Mouse (Mus musculus): ENCODE results near the gene Dnajb14.
"Not testable (repeated sequence)": the region's sequence is repeated elsewhere in the genome, so short reads cannot be mapped to it uniquely, and the experiment has no call there.

Dnajb14 gene

GRCm38 (mm10) chr3:137917694-137918171 is 50.3 kb downstream of the Dnajb14 start:
- no peak for DNase-seq (ENCODE audit: low spot score in 2 of 2)

GRCm38 (mm10) chr3:137918172-137918931 is 50.9 kb downstream of the Dnajb14 start, which contains the start of gene Lamtor3:
TSS of gene Lamtor3 (plus strand) at chr3:137918506.
- DNase-seq (ENCODE audit: low spot score in 2 of 2): peak; percentile 86 to 88

DNA sequence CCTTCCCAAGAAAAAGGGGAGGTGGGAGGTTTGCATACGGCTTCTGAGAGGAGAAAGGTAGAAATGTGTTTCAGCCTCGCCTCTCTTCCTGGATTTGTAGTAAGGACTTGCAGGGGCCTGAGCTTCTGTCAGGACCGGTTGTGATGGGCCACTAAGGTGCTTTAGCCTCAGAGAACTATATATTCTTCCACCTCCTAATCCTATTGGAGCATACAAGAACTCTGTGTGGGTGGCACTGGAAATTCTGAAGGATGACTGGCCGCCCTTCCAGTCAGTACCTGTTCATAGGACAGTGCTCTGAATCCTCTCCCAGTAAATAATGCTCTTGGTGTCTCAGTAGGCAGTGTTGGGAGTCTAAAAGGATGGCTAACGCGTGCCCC is 51.4 kb downstream of the Dnajb14 start:
- no peak for DNase-seq (ENCODE audit: low spot score in 2 of 2)

DNA sequence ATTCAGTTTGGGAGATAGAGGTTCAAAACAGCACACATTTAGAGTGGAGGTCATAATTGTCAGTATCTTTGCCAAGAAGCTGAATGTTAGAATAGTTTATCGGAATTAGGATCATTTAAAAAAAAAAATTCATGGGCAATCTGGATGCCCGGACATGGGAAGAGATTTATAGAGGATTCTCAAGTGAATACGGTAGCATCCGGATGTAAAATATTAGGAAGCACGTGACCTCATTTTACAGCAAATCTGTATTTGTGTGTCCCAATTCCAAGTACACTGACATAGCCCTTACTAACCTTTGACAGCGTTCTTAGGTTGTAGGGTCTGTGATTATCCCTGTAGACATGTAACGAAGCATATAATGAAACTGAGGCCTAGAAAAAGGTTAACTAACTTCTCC is 51.9 kb downstream of the Dnajb14 start:
- no peak for DNase-seq (ENCODE audit: low spot score in 2 of 2)

DNA sequence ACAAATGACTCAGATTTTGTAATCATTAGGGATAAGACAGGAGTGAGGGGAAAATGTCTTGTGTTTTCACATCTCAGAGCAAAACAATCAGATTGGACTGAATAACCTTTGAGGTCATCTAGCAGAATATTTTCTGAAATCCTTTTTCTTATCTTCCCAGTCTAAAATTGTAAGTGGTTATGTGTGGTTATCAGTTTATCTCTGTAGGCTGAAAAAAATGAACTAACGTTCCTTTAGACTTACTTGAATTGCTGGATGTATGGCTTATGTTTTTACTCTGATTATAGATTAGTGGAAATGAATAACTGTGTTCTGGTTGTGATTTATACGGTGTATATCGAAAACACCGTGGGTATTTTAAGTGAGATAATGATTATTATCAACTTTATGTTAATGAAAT is 53.1 kb downstream of the Dnajb14 start:
- DNase-seq (ENCODE audit: low spot score in 2 of 2): no peak

DNA sequence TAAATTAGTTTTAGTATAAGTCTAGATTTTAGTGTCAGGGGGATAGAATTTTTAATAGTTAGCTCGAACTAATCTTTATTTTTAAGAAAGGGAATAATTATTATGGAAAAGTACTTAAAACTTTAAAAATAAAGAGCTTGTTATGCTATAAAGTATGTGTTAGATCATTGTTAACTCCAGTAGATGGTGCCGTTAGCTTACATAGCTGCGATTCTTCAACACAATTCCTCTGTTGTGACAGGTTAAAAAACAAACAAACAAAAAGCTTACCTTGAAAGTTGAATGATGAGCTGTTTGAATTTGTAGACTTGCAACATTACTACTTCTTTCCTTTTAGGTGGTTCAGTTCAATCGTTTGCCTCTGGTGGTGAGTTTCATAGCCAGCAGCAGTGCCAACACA is 59.5 kb downstream of the Dnajb14 start:
- no peak for DNase-seq (ENCODE audit: low spot score in 2 of 2)

GRCm38 (mm10) chr3:137929940-137930339 is 62.5 kb downstream of the Dnajb14 start:
- no peak for DNase-seq (ENCODE audit: low spot score in 2 of 2)

DNA sequence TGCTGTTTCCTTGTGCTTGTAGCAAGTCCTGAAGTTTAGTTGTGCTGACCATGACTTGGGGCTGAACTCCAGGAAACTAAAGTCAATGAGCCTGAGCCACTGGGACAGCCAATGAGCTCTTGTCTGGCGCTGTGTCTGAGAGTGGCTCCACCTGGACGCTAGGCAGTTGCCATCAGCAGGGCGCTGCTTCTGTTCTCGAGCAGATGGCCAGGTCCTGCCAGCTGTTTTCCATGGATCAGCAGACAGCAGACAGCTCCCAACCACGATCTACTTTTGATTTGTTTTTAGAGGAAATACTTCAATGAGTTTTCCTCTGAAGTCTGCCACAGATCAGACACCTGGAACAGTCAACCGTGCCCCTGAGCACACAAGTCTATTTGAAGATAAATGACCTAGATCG is 65.3 kb downstream of the Dnajb14 start:
- no peak for DNase-seq (ENCODE audit: low spot score in 2 of 2)

- no peak for DNase-seq (ENCODE audit: low spot score in 2 of 2)
These were observed 66.5 kb downstream of the Dnajb14 start for GRCm38 (mm10) chr3:137933986-137934385.

DNA sequence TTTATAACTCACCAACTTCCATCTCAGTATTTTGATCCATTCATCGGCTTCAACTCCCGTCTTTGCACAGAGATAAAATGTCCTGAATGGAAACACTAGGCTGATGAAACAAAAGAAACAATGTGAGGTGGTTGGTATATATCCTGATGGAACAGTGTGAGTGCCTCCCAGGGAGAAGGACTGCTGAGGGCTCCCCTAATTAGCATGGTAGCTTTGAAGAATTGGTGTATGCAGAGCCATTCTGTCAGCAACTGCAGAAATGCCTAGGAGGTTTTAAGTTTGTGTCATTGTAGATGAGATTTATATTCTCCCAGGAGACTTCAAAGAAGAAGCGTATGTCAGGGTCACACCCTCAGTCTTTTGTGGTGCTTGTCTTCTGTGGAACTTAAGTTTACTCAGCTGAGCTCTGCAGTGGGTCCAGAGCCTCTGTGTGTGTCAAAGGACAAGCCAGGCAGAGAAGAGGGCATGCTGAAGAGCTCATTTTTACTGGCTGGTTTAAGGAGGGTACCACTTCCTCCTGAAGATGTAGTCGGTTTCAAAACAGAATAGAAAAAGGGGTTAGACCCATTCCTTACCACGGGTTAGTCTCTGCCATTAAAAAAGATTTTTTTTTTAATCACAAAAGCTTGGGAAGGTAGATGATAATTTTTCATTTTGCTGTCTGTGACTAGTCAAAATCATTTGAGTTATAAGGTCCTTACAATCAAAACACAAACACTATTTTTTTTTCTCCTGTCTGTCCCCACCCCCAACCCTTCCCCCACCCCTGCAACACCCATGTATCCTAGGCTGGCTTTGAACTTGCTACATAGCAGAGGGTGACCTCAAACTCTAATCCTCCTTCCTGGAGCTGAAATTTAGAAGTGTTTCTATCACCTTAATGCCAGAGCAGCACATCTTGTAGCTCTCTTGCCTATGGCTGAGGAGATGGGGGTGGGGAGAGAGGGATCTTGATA is 68.4 kb downstream of the Dnajb14 start:
- DNase-seq (ENCODE audit: low spot score in 2 of 2): no peak

DNA sequence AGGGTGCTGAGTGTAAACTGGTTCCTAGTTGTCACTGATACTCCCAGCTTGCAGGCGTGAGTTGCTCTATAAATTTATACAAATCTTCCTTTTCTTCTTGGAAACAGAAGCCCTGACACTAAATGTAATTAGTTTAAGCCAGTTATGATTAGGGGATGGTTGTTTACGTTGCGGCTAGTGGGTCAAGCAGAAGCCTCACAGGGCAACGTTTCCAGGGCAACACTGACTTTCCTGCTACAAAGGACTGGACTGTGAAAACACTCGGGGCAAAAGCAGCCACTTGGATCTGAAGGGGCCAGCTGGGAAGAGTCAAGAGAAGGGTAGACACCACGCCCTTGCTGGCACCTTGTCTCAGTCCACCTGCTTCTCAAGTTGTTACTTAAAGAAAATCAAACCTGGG is 69.1 kb downstream of the Dnajb14 start:
- DNase-seq (ENCODE audit: low spot score in 2 of 2): no peak

DNA sequence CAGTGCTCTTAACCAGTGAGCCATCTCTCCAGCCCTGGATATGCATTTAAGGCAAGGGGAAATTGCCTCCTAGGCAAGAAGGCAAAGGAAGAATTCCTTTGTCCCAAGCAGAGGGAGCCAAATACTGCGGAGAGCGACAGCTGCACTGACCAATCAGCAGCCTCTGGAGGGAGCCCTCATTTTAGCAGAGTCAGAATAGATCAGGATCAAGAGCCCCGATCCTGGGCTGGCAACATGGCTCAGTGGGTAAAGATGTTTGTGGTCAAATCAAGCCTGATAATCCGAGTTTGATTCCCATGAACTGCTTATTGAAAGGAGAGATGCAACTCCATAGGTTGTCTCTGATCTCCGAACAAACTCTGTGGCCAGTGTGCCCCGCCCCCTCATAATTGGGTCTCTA is 71.1 kb downstream of the Dnajb14 start:
- DNase-seq (ENCODE audit: low spot score in 2 of 2): peak; percentile 25 to 28

GRCm38 (mm10) chr3:137940757-137941156 is 73.3 kb downstream of the Dnajb14 start:
- DNase-seq (ENCODE audit: low spot score in 2 of 2): peak; percentile 71 to 79

DNA sequence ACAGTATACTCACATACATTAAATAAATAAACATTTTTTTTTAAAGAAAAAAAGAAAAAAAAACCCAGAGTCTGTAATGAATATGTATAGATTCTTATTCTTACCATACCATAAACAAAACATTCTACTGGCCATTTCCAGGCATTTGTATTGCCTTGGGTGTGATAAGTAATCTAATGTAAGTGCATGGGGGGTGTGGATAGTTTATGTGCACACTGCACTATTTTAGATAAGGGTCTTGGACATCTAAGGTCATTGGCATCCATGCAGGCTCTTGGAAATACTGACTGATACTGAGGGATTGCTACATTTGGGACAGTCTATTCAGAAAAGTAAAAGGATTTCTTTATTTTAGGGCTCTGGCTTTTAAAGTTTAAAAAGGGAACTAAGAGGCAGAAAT is 74.1 kb downstream of the Dnajb14 start:
- no peak for DNase-seq (ENCODE audit: low spot score in 2 of 2)

GRCm38 (mm10) chr3:137942098-137942622 is 74.7 kb downstream of the Dnajb14 start:
- DNase-seq (ENCODE audit: low spot score in 2 of 2): no peak

- no peak for DNase-seq (ENCODE audit: low spot score in 2 of 2)
These were observed 76.3 kb downstream of the Dnajb14 start for GRCm38 (mm10) chr3:137943737-137944154.

DNA sequence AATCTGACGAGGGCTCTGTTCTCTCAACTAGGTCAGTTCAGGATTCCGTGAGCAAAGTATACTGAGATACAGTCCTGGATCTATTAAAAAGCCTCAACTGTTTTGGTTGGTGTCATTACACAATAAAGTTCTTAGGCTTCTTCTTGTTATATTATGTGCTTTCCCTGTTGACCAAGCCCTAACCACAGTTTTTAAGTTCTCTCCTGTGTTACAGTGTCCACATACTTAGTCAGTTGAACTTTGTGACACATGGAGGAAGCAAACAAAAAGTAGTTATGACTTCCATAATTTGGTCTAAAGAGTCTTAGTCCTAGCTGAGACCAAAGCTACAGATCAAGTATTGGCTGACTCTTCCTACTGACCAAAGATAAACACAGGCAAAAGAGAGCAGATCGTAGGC is 79.4 kb downstream of the Dnajb14 start:
- DNase-seq (ENCODE audit: low spot score in 2 of 2): no peak

DNA sequence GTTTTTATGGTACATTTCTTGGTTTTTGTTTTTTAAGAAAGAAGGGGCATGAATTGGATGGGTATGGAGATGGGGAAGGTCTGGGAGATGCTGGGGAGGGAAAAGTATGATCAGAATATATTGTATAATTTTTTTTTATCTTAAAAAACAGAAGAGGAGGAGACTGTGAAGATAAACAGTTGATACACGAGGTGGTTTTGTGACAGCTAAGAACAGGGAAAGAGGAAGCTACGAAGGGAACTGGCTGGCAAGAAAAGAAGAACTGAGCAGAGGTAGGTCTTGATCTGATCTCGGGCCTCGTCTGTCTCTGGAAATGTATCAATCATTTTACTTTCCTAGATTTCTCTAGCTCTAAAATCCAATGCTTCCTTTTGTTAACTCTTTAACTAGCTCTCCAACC is 80.0 kb downstream of the Dnajb14 start:
- DNase-seq (ENCODE audit: low spot score in 2 of 2): peak in 1 of 2 experiments; percentile 15

GRCm38 (mm10) chr3:137950191-137950885 is 82.9 kb downstream of the Dnajb14 start:
- DNase-seq (ENCODE audit: low spot score in 2 of 2): no peak

DNA sequence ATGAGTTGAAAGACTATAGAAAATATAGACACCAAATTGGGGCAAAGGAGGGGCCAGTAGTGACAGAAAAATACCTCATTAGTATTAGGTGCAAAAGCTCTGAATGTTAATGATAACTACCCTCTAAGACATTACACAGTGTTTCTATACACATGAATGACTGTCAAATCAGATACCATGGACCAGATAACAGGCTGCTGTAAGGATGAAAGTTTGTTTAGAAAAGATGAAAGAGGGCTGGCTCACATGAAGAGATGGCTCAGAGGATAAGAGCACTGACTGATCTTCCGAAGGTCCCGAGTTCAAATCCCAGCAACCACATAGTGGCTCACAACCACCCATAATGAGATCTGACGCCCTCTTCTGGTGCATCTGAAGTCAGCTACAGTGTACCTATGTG is 83.8 kb downstream of the Dnajb14 start:
- DNase-seq (ENCODE audit: low spot score in 2 of 2): not testable (repeated sequence)

- DNase-seq (ENCODE audit: low spot score in 2 of 2): no peak
These were observed 84.3 kb downstream of the Dnajb14 start for GRCm38 (mm10) chr3:137951819-137952218.
